Mouse (Mus musculus) 3T3-L1 (cell line): Measurements from ENCODE around the gene Olfr957.

Experiments
- DNase-seq: peaks from one replicate; pipeline ENCODE4 v3.0.0-alpha.2; 2015; ENCODE audit warnings: low read depth, low spot score

Olfr957 gene

GRCm38 (mm10) chr9:39515531-39515930 lies at the start of gene Olfr957:
Gene Olfr957, minus strand, starts transcription at chr9:39515809.
- DNase-seq, result peak; percentile 4

- no peak for DNase-seq
These were observed 42.7 kb upstream of the Olfr957 start for GRCm38 (mm10) chr9:39558349-39558647.

GRCm38 (mm10) chr9:39557529-39558348 lies 42.1 kb upstream of the Olfr957 start:
- no peak for DNase-seq

GRCm38 (mm10) chr9:39553946-39554345 lies 38.3 kb upstream of the Olfr957 start, which contains the start of gene Olfr958:
Gene Olfr958, minus strand, starts transcription at chr9:39554054.
- DNase-seq, result no peak

- no peak for DNase-seq
These were observed 35.2 kb upstream of the Olfr957 start for GRCm38 (mm10) chr9:39550806-39551205.

GRCm38 (mm10) chr9:39523616-39524285 lies 8.1 kb upstream of the Olfr957 start:
- no peak for DNase-seq

- DNase-seq, result no peak
These were observed 3.0 kb upstream of the Olfr957 start for GRCm38 (mm10) chr9:39518595-39518994.

GRCm38 (mm10) chr9:39509412-39509811 lies 6.2 kb downstream of the Olfr957 start:
- no peak for DNase-seq

GRCm38 (mm10) chr9:39508998-39509397 lies 6.6 kb downstream of the Olfr957 start:
- DNase-seq, result peak; percentile 60

- no peak for DNase-seq
These were observed 21.7 kb downstream of the Olfr957 start, which contains the start of gene Olfr44 for GRCm38 (mm10) chr9:39493895-39494294. Gene Olfr44, minus strand, starts transcription at chr9:39493995.

- no peak for DNase-seq
These were observed 43.8 kb downstream of the Olfr957 start, which contains the start of gene Olfr955 for GRCm38 (mm10) chr9:39471844-39472243. Gene Olfr955, minus strand, starts transcription at chr9:39471944.
